Mouse (Mus musculus) G1E (cell line): ENCODE measurements around the gene Aen.

Experiments
- CTCF ChIP-seq: IDR thresholded peaks from 2 replicates; pipeline ENCODE4 v1.5.1; 2012; ENCODE audit warnings: low read depth, low read length, inconsistent platforms, mixed read lengths
- POLR2AphosphoS5 ChIP-seq: IDR thresholded peaks from 2 replicates; pipeline ENCODE4 v1.6.1; 2012; ENCODE audit warnings: low read depth, low read length, inconsistent platforms; ENCODE audit not compliant: insufficient replicate concordance

- no peak for TF ChIP-seq CTCF
- TF ChIP-seq POLR2AphosphoS5 = no peak
These were observed 9.2 kb upstream of the Aen start for GRCm38 (mm10) chr7:78886496-78886895.
